Mouse (Mus musculus) heart, adult 2 months (tissue): ENCODE data around the gene Tkfc. TPM values are rescaled to one million over a fixed set of nuclear protein-coding genes. Genes with fewer than 3 reads are reported as not detected.
A peak's percentile ranks its signal among the peaks of the same experiment; 100 is the strongest.

Experiments
- DNase-seq, 2 experiments: peaks; one replicate each; pipeline ENCODE4 v3.0.0; 2021
- H3K27ac ChIP-seq: fragments of 200-600 bp; 2 replicates; pipeline ENCODE4 v1.8.1; 2022
- H3K27me3 ChIP-seq: fragments of 200-500 bp; 2 replicates; pipeline ENCODE4 v1.6.1; 2012; ENCODE audit warnings: mild to moderate bottlenecking, low read length, inconsistent platforms, mixed read lengths; ENCODE audit not compliant: control insufficient read depth, insufficient read depth
- H3K36me3 ChIP-seq: fragments of 200-500 bp; 2 replicates; pipeline ENCODE4 v1.6.1; 2012; ENCODE audit warnings: low read length, inconsistent platforms; ENCODE audit not compliant: control insufficient read depth, insufficient read depth
- H3K4me1 ChIP-seq: fragments of 200-500 bp; 2 replicates; pipeline ENCODE4 v1.6.1; 2011; ENCODE audit warnings: low read length; ENCODE audit not compliant: control insufficient read depth, insufficient read depth
- H3K4me3 ChIP-seq: fragments of 200-600 bp; 2 replicates; pipeline ENCODE4 v1.8.1; 2022
- H3K79me2 ChIP-seq: fragments of 200-500 bp; replicated peaks from 2 replicates; pipeline ENCODE4 v1.6.1; 2012; ENCODE audit warnings: mild to moderate bottlenecking, inconsistent platforms, low read length, moderate library complexity, mixed read lengths; ENCODE audit not compliant: control insufficient read depth, insufficient read depth
- H3K9ac ChIP-seq: fragments of 200-500 bp; 2 replicates; pipeline ENCODE4 v1.6.1; 2012; ENCODE audit warnings: low read depth, mild to moderate bottlenecking, control low read depth, inconsistent platforms, low read length, mixed read lengths
- CTCF ChIP-seq: fragments of 200-600 bp; IDR thresholded peaks from 2 replicates; pipeline ENCODE4 v1.8.1; 2022; ENCODE audit warnings: antibody characterized with exemption, mild to moderate bottlenecking, moderate library complexity
- EP300 ChIP-seq: fragments of 200-500 bp; IDR thresholded peaks from 2 replicates; pipeline ENCODE4 v1.6.1; 2011; ENCODE audit warnings: low read depth, low read length, control low read depth; ENCODE audit not compliant: insufficient read depth
- POLR2A ChIP-seq: fragments of 200-500 bp; IDR thresholded peaks from 2 replicates; pipeline ENCODE4 v1.6.1; 2011; ENCODE audit warnings: mild to moderate bottlenecking, low read depth, low read length, control low read depth; ENCODE audit not compliant: insufficient read depth
- WGBS: fragments of 180-500 bp; shearing (Covaris S2); methylation state at CpG from one replicate; pipeline ENCODE4 v1.1.7; 2018; 5-methylcytosine and 5-hydroxymethylcytosine counted together
- intact Hi-C: fragments of 180-260 bp; cut with DNase I; formaldehyde crosslinking; loops from one replicate; pipeline ENCODE4 v1.15.1; 2025
- polyA plus RNA-seq: library from polyadenylated mRNA; depleted of rRNA; stranded (reverse); fragments of >200 nt; gene quantifications from 2 replicates; pipeline ENCODE4 v1.2.3, GENCODE M21; 2012
- total RNA-seq, 2 experiments: library from RNA; stranded (reverse); gene quantifications; 2 replicates each; pipeline ENCODE4 v1.2.3; 2021

Gene Tkfc
- total and polyA plus RNA-seq, 3 experiments = 7.4 to 9.6 (median 8.2) TPM

DNA sequence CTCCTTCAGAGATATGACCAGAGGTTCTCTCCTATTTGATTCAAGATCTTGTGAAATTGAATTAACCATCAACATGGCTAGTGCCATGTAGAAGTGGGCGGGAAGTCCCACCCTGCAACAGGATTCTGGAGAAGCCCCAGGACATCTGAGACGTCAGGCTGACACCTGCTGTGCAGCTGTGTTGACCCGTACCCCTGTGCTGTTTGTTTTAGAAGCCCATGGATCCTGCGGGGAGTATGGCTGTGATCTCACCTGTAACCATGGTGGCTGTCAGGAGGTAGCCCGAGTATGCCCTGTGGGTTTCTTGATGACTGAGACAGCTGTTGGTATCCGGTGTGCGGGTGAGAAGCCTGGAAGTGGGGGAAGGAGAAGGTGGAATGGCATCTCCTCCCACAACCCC lies 32.4 kb upstream of the Tkfc start:
- Histone ChIP-seq H3K27me3 (no peaks in the 10 kb centered on the region; the same call in 1 of the 2 replicates), H3K9ac (no peak overlapping the region), H3K36me3 (no peaks in the 10 kb centered on the region), H3K27ac (no peak overlapping the region), H3K4me3 (no peak overlapping the region), H3K4me1 (no peaks in the 10 kb centered on the region), H3K79me2 (no peaks in the 10 kb centered on the region)
- no peak for DNase-seq
- TF ChIP-seq EP300 = no peak
- no peak for TF ChIP-seq POLR2A
- no peak for TF ChIP-seq CTCF
- intact Hi-C loops = no loop called here
- WGBS = 56% methylated on average over 7 of the region's 7 CpGs

DNA sequence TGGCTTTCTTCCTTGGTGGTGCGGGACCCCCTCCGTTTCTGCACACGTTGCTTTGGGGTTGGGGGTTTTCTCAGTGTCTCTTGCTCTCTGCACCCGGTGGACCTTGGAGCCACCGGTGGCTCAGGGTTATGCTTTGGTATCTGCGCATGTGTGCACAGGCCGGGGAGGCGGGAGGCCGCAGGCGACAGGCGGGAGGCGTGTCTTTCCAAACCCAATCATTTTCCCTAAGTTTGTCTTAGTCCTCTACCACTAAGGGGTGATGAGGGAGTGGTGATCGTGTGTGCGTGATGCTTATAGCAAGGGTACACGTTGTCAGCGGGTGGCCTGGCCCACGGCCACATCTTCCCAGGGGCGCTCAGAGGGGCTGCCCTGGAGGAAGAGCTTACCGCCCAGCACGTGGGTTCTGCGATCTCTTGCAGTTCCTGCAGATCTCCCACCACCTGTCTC lies 29.4 kb upstream of the Tkfc start:
- no peak overlapping the region for H3K27ac ChIP-seq
- H3K9ac ChIP-seq = peak overlapping the region; percentile 24; the same call in 1 of the 2 replicates
- TF ChIP-seq CTCF (no peak), EP300 (no peak), POLR2A (no peak)
- H3K4me3 ChIP-seq = peak overlapping the region; percentile 38
- H3K27me3 ChIP-seq = no peaks in the 10 kb centered on the region; the same call in 1 of the 2 replicates
- 3% methylated on average over 21 of the region's 21 CpGs for WGBS
- DNase-seq = peak; percentile 43 to 49
- no peaks in the 10 kb centered on the region for H3K79me2 ChIP-seq
- no peaks in the 10 kb centered on the region for H3K4me1 ChIP-seq
- H3K36me3 ChIP-seq = no peaks in the 10 kb centered on the region
- intact Hi-C loops = no loop called here

DNA sequence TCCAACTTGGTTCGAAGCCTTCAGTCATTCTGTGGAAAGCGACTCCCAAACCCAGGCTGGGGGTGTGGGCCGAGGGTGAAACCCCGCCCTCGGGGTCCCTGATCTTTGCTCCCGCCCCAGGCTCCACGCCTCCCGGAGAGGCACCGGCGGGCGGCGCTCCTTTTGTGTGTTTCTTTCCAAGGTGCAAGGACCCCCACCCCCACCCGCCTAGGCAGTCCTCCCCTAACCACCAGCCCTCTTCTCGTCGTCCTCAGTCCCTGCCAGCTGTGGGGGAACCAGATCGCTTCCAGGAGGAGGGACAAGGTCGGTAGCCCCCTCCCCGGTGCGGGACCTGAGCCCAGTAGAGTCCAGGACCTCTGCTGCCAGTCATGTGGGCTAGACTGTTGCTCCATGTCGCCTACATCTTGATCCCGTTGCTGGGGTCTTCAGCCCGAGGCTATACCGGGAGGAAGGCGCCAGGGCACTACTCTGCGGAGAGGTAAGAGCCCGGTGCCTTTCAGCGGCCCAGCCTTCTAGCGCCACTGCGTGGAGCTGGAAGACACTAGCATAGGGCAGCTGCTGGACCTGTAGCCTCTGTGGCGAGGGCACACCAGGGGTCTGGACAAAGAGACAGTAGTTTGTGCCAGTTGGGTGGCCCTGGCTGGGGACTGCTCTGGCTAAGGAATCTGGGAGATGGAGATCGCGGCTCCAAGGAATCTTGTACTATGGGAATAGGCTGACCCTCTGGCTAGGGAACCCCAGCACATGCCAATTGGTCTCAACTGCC lies 28.8 kb upstream of the Tkfc start, which contains the start of gene Vwce:
TSS of gene Vwce (plus strand) at position 108 of the 766 bp plus-strand sequence.
- no peaks in the 10 kb centered on the region for H3K79me2 ChIP-seq
- peak within 1 kb of the TSS; percentile 24; the same call in 1 of the 2 replicates for H3K9ac ChIP-seq
- DNase-seq = peak; percentile 28 to 47
- 4% methylated on average over 32 of the region's 32 CpGs for WGBS
- H3K36me3 ChIP-seq = no peaks in the 10 kb centered on the region
- H3K27me3 ChIP-seq = no peaks in the 10 kb centered on the region; the same call in 1 of the 2 replicates
- peak within 1 kb of the TSS; percentile 38 for H3K4me3 ChIP-seq
- H3K4me1 ChIP-seq = no peaks in the 10 kb centered on the region
- intact Hi-C loops = no loop called here
- no peak for TF ChIP-seq POLR2A
- no peak for TF ChIP-seq EP300
- peak; percentile 55 for TF ChIP-seq CTCF
- no peak within 1 kb of the TSS for H3K27ac ChIP-seq

DNA sequence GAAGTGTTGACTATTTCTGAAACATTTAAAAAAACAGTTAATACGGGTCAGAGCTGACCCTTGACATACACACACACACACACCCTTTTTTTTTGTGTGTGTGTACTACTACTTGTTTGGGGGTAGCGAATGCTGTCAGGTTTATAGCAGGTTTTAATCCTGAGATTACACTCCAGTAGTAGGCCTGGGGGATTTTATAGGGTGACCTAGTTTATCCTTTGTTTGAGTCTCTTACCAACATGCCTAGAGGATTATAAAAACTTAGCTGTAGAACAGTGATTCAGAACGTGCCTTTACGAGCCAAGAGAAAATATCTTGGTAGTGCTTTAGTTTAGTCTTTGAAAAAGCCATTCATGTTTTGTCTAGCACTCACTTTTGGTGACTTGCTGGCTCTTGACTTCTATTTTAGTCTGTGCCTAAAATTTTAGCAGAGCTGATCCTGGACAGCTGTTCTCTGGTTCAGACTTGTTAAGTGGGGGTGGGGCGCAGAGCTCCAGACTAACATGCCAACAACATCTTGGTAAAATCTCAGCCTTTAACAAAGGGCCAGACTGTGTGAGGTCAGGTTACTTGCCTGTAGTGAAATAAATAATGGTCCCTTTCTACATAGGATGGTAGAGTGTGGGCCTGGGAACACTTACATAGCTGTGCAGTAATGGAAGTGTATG lies 3.3 kb upstream of the Tkfc start:
- H3K27ac ChIP-seq = no peak overlapping the region
- WGBS = 69% methylated on average over 5 of the region's 5 CpGs
- TF ChIP-seq EP300 = no peak
- no peak for TF ChIP-seq CTCF
- TF ChIP-seq POLR2A = no peak
- intact Hi-C loops = no loop called here
- no peaks in the 10 kb centered on the region for H3K27me3 ChIP-seq
- H3K9ac ChIP-seq = no peak overlapping the region
- H3K4me1 ChIP-seq = peaks cover 6% of the 10 kb centered on the region
- no peak for DNase-seq
- peaks cover 36% of the 10 kb centered on the region for H3K36me3 ChIP-seq
- peaks cover 3% of the 10 kb centered on the region; the same call in 1 of the 2 replicates for H3K79me2 ChIP-seq
- H3K4me3 ChIP-seq = no peak overlapping the region

DNA sequence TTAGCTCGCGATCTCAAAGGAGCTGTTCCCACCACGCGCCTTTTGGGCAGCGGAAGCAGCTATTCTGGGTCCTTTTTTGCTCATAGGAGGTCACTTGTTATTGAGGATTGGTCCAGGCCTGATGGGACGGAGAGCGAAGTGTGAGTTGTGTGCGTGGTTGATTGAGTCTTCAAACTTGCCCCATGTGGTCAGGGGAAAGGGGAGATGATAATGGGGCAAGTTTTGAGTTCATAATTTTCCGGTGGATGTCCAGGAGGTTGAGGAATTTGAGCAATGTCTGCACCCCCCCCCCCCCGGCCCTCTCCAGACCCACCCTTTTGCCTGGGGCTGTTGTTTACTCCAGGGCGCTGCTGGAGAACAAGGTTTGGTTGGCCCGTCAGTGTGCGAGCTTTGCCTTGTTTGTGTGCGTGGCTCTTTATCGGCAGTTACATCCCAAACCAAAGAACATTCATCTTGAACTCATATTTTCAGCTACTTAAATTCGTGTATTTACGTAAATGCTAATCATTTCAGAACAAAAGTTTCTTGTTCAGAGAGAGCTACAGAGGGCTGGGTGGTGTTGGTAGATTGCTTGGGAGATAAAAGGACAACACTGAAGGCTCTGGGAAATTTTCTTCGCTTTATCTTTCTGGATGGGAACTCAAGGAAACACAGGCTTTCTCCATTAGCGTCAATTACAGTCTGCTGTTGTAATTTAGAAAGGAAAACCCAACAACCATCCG lies 608 bp upstream of the Tkfc start:
- Histone ChIP-seq H3K4me1 (peaks cover 7% of the 10 kb centered on the region), H3K79me2 (peaks cover 3% of the 10 kb centered on the region; the same call in 1 of the 2 replicates), H3K36me3 (peaks cover 28% of the 10 kb centered on the region), H3K27ac (peak overlapping the region; percentile 97), H3K4me3 (peak overlapping the region; percentile 76), H3K9ac (peak overlapping the region; percentile 88), H3K27me3 (no peaks in the 10 kb centered on the region)
- 2% methylated on average over 20 of the region's 20 CpGs for WGBS
- TF ChIP-seq CTCF = no peak
- no peak for TF ChIP-seq POLR2A
- no peak for TF ChIP-seq EP300
- intact Hi-C loops = loop anchor here (1.0 kb wide), 2 partner anchors 29 to 51 kb away; partner anchors contain the start of genes Cyb561a3 and Tmem138
- peak in 1 of 2 experiments; percentile 17 for DNase-seq
